Mouse (Mus musculus): Measurements from ENCODE around the gene Nfatc2. TPM values are rescaled to one million over a fixed set of nuclear protein-coding genes. Genes with fewer than 3 reads are reported as not detected.

Nfatc2 gene
- polyA plus RNA-seq, 1 experiment from 2014 or later: 2.0 TPM

GRCm38 (mm10) chr2:168429598-168429997, 171.9 kb downstream of the Nfatc2 start:
- no peak overlapping the region for H3K4me3 ChIP-seq (replicated peaks; ENCODE audit: low read depth, low read length)
- no peaks in the 10 kb centered on the region for H3K36me3 ChIP-seq (ENCODE audit: insufficient read depth, low read length)
- H3K9me3 ChIP-seq (replicated peaks; ENCODE audit: low read length): no peaks in the 10 kb centered on the region
- ATAC-seq (replicated peaks; ENCODE audit: low FRiP score, low read depth) (no peak), DNase-seq (ENCODE audit: low spot score) (no peak)
- 95% methylated on average over 10 of the region's 10 CpGs for WGBS
- no peaks in the 10 kb centered on the region; the same call in none of the 2 replicates for H3K4me1 ChIP-seq (replicated peaks; ENCODE audit: insufficient read depth, low read length)
- no peak overlapping the region for H3K27ac ChIP-seq
- H3K27me3 ChIP-seq (ENCODE audit: insufficient read depth, low read length): no peaks in the 10 kb centered on the region
- H3K9ac ChIP-seq (ENCODE audit: low read depth, low read length): no peak overlapping the region
- no peak for TF ChIP-seq CTCF (IDR thresholded peaks at IDR 0.05; ENCODE audit: low read depth)
- H3K4me2 ChIP-seq (ENCODE audit: low read length): no peak overlapping the region

- Histone ChIP-seq H3K36me3 (ENCODE audit: insufficient read depth, low read length) (no peaks in the 10 kb centered on the region), H3K4me2 (ENCODE audit: low read length) (no peak overlapping the region), H3K9ac (ENCODE audit: low read depth, low read length) (no peak overlapping the region), H3K4me3 (replicated peaks; ENCODE audit: low read depth, low read length) (no peak overlapping the region), H3K27me3 (ENCODE audit: insufficient read depth, low read length) (no peaks in the 10 kb centered on the region), H3K27ac (no peak overlapping the region), H3K4me1 (replicated peaks; ENCODE audit: insufficient read depth, low read length) (no peaks in the 10 kb centered on the region; the same call in 1 of the 2 replicates), H3K9me3 (replicated peaks; ENCODE audit: low read length) (no peaks in the 10 kb centered on the region)
- TF ChIP-seq CTCF (IDR thresholded peaks at IDR 0.05; ENCODE audit: low read depth): peak; percentile 50
- no peak for DNase-seq (ENCODE audit: low spot score)
- no peak for ATAC-seq (replicated peaks; ENCODE audit: low FRiP score, low read depth)
- 94% methylated on average over 5 of the region's 5 CpGs for WGBS
Observed at GRCm38 (mm10) chr2:168428375-168428901, 173.0 kb downstream of the Nfatc2 start.

Small RNA genes within 50 kb of the gene (microRNA-seq; reads per million reads assigned to microRNA genes)
- gene Mir7004: not detected

Other genes starting within 250 kb of the Nfatc2 start
- 14.2 and 15.0 TPM in 2 replicates for gene Atp9a, start 140.8 kb upstream of the Nfatc2 start, polyA plus RNA-seq (2015; fragmentation: Nextera tagmentation; extraction: Ambion mirVana)
- gene Sall4, start 166.3 kb upstream of the Nfatc2 start, polyA plus RNA-seq (2015; fragmentation: Nextera tagmentation; extraction: Ambion mirVana): not detected in 2 replicates

Data from kidney, postnatal 0 days (tissue).